Mouse (Mus musculus) right cerebral cortex, adult 2 months (tissue): ENCODE data around the gene Bpifc.

Experiments
- DNase-seq, 2 experiments: peaks; one replicate each; pipeline ENCODE4 v3.0.0; 2021 to 2022; ENCODE audit warnings: low spot score in 2 of 2

Gene Bpifc

DNA sequence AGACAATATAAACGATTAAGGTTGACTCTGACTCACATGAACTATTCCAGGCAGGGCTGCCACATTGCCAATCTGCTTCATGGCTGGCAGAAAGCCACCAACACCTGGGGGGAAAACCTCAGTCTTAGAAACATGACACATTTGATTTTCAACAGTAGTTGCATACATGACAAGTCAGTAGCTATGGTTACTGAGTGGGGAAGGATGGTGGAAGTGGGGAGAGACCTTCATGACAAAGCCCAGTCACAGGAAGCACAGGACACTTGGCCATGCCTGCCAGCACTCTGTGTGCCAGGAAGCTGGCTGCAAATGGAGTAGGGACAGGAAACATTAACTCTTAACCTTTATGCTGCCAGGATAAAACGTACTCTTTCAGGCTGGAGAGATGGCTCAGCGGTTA lies 58.3 kb downstream of the Bpifc start:
- DNase-seq, result no peak

GRCm38 (mm10) chr10:85951765-85952443 lies 59.8 kb downstream of the Bpifc start:
- DNase-seq, result no peak

DNA sequence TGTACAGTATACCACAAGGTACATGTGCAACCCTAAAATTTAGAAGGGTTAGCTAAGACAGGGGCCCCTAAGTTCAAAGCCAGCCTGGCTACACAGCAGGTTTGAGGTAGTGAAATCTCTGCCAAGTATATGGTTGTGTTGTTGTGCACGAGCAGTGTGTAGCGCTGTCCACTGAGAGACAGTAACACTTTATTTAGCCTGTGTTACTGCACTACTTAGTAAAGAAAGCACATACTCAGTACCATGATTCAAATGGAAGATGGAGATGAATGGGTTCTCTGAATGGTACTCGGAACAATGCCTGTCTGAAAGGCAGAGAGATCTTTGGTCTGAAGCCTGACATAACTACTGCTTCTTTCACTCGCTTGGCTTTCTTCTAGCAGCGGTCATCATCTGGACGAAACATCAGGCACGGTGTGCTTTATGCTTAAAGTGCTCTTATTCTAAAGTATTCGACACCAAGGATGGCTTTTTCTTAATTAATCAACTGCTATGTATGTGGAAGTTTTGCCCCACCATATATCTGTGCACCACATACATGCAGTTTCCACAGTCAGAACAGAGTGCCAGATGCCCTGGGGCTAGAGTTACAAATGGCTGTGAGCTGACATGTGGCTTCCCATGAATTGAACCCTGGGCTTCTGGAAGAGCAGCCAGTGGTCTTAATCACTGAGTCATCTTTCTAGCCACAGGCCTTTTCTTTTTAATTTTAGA lies 63.1 kb downstream of the Bpifc start:
- no peak for DNase-seq

DNA sequence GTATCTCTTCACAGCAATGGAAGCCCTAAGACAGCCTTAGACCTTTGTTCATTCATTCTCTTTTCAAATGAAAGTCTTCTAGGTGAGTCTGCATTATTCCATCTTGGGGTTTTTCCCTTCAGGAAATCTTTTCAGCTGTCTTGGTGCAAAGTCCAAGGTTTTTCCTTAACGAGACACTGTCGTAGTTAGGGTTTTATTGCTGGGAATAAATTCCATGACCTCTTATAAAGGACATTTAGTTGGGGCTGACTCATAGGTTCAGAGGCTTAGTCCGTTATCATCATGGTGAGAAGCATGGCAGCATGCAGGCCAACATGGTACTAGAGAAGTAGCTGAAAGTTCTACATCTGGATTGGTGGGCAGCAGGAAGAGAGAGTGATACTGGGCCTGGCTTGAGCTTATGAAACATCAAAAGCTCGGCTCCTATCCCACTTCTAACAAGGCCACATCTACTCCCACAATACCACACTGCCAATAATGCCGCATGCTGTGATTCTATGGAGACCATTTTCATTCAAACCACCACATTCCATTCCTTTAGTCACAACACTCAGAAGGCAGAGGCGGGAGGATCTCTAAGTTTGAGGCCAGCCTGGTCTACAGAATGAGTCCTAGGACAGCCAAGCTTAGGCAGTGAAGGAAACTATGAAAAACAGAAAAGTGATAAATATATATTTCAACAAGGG lies 75.3 kb downstream of the Bpifc start:
- no peak for DNase-seq

GRCm38 (mm10) chr10:85929962-85930361 lies 81.7 kb downstream of the Bpifc start:
- DNase-seq, result no peak

- DNase-seq, result peak in 1 of 2 experiments; percentile 10
Measured at GRCm38 (mm10) chr10:85929208-85929591, 82.5 kb downstream of the Bpifc start.

- peak; percentile 80 for DNase-seq
Measured at GRCm38 (mm10) chr10:85928499-85929207, 83.0 kb downstream of the Bpifc start.

DNA sequence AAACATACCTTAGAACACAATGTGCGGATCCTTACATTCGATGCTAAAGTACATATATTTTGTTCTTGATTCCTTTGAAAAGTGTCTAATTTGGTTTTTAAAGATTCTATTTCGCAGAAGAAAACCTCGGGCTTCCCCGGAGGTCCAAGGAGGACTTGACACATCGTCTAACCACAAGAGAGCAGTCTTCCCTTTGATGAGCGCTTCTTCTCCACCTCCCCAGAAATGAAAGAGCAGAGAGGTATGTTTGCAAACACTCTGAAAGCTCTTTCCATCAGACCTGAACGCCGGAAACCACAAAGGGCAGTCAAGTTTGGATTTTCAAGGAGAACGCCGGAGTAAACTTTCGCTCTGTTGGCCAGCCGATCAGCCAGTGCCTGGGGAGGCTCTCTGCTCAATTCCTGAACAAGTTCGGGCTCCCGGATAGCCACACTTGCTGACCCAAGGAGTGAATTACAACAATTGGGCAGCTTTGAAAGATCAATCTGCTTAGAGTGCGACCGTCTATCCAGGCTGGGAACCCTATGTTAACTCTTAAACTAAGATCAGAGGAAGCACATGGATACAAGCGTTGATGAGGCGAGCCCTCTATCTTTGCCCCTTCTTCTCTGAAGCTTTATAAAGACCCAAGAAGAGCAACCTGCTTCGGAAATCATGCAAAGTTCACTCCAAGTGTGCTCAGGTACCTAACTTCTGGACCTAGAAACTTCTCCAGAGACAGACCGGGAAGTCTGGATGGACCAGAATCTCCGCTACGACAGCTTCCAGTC lies 83.8 kb downstream of the Bpifc start, which contains the start of gene Ascl4:
Ascl4 (plus strand) TSS at position 6 of the 770 bp plus-strand sequence.
- DNase-seq, result peak; percentile 23 to 27

DNA sequence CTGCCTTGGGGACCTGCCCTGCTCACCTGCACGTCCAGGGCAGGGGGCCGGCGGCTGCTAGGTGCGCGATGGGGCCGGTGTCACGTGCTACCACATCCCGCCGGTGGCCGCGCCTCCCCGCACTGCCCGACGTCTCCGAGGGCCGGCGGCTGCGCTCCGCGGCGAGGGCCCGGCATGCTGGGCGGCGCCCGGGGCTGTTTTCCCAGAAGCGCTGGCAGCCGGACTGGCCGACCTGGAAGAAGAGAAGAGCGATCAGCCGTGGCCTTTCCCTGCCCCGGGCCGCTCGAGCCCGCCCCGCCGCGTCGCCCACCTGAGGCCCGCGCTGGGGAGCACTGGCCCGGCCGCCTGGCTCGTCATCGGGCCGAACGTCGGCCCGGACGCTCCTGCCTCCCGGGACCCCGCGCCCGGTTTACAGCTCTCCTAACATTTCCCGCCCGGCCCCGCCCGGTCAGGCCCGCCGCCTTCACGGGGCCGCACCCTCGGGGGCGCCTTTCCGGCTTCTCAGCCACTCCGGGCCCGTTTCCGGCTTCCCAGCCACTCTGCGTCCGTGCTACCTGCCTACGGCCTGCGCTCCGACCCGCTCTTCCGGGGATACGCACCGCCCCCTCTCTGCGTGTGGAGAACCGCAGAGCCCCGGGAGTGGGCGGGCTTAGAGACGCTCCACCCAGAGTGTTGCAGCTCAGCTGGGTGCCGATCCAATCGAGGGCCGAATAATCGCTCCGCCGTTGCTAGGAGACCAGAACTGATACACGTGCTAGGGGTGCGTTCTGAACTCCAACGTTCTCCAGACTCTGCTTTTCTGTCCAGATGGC lies 95.0 kb downstream of the Bpifc start, which contains the start of gene Prdm4:
Prdm4 (minus strand) TSS at position 645 of the 812 bp plus-strand sequence.
- peak; percentile 98 for DNase-seq
